Mouse (Mus musculus) lung, postnatal 4 days (tissue): Measurements from ENCODE around the gene Gpn3.
A peak's percentile ranks its signal among the peaks of the same experiment; 100 is the strongest.

Source experiments
- DNase-seq, 2 experiments: peaks; one replicate each; pipeline ENCODE4 v3.0.0; 2021

Gpn3 gene

GRCm38 (mm10) chr5:122371591-122372191 lies at the start of gene Gpn3:
Gene Gpn3 (plus strand): TSS chr5:122371876.
- DNase-seq: no peak

DNA sequence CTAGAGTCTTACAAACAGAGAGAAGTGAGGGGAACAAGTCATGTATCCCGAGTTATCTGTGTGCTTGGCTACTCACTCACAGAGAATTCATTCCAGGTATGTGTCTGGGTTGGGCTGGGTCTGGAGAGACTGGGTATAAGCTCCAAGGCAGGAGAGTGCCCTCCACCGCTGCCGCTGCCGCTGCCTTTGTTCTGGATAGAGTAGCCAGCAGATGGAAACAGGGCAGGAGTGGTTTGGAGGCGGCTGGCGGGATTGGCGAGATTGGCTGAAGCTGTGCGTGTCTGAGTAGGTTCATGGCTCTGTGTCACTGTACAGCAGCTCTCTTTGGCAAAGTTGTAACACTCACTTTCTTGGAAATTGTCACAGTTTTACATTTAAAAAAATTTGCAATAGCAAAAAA lies 48.2 kb upstream of the Gpn3 start:
- peak in 1 of 2 experiments; percentile 38 for DNase-seq

GRCm38 (mm10) chr5:122324608-122325431 lies 46.9 kb upstream of the Gpn3 start:
- peak; percentile 38 to 56 for DNase-seq

- DNase-seq: no peak
Observed at GRCm38 (mm10) chr5:122325477-122325876, 46.2 kb upstream of the Gpn3 start.

DNA sequence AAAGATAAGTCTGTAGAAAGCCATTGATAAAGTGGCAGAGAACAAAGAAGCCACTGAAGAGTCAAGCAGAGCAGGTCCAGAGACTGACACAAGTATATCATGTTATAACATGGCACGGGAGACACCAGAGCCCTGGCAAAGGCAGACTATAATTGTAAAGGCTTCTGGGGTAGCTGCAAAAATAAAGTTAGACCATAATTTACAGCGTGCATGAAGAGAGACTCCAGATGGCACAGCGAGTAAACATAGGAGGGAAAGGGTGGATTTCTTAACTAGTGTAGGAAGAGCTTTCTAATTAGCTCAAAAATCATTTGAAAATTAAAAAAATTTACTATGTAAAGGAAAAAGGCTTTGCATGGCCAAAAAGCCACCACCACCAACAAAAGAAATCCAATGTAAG lies 44.4 kb upstream of the Gpn3 start:
- DNase-seq: no peak

DNA sequence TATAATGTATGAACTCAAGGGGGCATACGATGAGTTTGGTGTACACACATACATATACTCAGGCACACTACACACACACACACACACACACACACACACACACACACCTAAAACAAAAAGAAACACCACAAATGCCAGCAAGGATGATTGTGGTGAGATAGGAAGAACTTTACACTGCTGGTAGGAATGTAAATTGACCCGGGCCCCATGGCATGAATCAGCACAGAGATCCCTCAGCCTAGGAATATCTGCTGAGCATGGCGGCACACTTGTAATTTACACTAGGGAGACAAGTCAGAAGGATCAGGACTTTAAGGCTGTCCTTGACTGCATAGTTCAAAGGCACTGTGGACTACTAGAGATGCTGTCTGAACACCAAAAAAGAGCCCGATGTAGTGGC lies 41.4 kb upstream of the Gpn3 start:
- no peak for DNase-seq

DNA sequence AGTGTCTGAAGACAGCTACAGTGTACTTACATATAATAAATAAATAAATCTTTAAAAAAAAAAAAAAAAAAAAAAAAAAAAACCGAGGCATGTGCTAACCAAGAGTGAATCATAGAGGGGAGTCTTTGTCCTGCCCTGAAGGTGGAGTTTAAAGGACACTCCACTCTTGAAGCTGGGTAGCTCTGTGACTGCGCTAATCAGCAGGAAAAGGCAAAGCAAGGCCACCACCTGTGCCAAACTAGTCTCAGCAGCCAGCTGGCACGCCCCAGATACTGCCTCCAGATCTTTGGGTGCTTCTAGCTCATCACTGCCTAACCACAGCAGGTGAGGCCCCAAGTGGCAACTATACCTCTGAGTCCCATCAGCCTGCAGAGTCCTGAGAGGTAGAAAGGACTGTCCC lies 37.0 kb upstream of the Gpn3 start:
- no peak for DNase-seq

GRCm38 (mm10) chr5:122336554-122337294 lies 35.0 kb upstream of the Gpn3 start:
- DNase-seq: no peak

DNA sequence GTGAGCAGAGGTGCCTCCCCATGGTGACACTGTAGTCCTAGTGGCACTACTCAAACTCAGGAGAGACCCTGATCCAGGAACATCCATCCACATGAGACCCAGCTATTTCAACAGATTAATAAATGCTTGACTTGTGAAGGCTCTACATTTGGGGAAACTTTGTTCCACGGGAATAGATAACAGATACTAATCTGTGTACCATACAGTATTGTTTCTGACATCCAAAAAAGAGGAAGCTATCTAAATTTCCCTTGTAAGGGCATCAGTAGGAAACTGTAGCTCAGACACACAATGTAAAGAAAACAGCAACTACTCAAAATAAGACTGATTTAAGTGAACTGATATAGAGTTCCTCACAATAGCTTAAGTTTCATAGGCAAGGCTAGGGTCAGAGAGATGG lies 28.8 kb upstream of the Gpn3 start:
- no peak for DNase-seq

DNA sequence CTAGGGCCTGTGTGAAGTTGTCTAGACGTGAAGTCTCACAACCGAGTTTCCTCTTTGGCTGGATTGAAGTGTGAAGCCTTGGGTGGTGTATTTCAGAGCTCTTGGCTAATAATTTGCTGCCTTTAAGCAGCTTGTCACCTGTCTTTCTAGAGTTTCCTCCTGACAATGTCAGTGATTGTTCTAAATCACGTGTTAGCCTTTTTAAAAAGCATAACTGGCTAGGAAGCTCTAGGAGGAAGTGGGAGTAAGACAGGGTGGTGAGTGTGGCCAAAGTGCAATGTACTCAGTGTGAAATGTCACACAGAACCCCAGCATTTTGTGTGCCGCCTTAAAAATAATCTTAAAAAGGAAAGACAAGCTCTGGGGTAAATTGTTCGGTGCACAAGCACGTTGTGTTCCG lies 27.9 kb upstream of the Gpn3 start:
- DNase-seq: no peak

GRCm38 (mm10) chr5:122344260-122344659 lies 27.4 kb upstream of the Gpn3 start:
- DNase-seq: peak; percentile 72 to 84

DNA sequence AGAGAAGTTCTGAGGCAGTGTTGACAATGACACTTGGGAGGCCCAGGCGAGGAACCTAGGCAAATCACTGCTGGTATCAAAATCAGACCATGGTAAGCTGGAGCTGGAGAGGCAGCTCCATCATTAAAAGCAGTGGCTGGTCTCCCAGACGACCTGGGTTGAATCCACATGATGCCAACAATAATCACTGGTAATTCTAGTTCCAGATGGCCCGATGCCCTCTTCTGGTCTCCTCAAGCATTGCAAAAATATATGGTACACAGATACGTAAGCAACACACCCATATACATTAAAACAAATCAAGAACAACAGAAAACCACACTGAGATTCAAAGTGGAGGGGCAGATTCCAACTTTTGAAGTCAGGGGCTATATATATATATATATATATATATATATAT lies 25.9 kb upstream of the Gpn3 start:
- DNase-seq: no peak

GRCm38 (mm10) chr5:122353807-122354491 lies 17.7 kb upstream of the Gpn3 start, which contains the start of the genes Rad9b and Vps29:
Gene Rad9b (minus strand): TSS chr5:122354233.
Gene Vps29 (plus strand): TSS chr5:122354369.
- peak; percentile 99 for DNase-seq

DNA sequence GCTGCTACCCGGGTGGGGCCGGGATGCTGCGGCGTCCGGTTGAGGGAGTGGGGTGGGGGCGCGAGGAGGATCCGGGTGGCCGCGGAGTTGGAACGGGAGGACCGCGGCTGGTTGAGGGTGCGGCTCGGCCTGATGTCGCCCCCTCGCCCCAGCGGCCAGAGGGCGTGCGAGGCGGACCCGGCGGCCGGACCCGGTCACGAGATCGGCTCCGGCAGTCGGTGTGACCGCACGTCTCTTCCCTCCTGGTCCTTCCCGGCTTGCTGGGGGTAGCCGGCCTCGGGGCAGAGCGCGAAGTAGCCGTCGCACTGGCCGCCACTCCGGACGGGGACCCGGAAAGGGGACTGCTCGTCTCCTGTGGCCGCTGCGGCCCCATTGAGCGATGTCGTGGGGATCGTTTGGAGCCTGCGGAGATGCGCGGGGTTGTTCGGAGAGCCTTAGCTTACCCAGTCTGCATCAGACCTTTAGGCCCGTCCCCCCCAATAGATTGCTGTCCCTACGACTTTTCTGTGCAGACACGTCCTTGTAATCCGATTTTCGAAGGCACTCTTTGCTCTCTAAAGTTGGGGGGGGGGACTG lies 17.1 kb upstream of the Gpn3 start:
- DNase-seq: no peak

GRCm38 (mm10) chr5:122372192-122372769 lies 605 bp downstream of the Gpn3 start, which contains the start of gene Fam216a:
Gene Fam216a (minus strand): TSS chr5:122372364.
- DNase-seq: peak; percentile 99

GRCm38 (mm10) chr5:122372878-122373277 lies 1.2 kb downstream of the Gpn3 start:
- peak in 1 of 2 experiments; percentile 8 for DNase-seq

DNA sequence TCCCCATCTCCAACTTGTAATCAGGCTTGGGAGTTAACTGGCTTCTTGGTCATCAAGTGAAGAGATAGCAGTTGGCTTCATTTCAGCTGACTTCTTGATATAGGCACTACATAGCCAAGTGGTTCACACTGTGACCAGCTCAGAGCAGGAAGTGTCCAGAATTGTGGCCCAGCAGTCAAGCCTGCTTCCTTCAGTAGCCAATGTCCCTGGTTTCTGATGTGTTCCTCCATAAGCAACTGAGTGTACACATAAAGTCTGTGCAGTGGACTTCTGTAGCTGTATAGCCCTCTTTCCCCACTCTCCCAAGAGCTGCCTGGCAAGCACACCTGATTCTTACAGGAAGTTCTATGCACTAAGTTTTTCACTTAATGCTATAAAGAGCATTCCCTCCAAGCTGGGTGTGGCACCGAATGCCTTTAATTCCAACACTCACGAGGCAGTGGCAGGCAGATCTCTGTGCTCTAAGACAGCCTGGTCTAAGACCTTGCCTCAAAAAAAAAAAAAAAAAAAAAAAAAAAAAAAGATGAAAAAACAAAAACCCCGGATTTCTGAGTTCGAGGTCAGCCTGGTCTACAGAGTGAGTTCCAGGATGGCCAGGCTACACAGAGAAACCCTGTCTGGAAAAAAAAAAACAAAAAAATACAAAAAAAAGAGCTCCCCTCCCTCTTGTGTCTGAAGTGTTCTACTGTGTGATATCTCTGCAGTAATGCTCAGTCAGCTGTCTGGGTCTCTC lies 5.6 kb downstream of the Gpn3 start:
- no peak for DNase-seq

- no peak for DNase-seq
Observed at GRCm38 (mm10) chr5:122378171-122378570, 6.5 kb downstream of the Gpn3 start.

DNA sequence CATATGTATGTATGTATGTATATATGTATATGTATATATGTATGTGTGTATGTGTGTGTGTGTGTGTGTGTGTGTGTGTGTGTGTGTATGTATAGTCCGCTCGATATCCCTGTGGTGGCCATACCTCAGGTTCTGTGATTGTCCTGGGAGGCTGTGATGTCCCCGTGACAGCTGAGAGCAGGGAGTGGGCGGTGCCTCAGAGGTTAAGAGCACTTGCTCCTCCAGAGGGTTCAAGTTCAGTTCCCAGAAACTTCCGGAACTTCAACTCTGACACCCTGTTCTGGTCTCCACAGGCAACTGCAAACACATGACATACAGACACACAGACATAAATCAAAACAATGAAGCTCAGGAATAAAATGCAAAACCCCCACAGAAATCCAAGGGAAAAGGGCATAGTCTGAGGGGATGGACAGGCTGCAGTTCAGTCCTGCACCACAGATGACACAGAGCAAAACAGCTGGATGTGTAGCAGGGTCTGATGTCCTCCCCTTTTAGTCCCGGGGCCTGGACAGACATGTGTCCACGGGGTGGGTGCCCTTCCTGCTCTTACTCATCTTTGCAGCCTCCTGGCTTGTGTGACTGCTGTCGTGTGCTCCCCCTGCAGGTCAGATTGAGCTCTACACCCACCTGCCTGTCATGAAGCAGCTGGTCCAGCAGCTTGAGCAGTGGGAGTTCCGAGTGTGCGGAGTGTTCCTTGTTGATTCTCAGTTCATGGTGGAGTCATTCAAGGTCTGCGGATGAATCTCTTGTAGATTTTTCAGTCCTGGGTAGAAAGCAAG lies 7.9 kb downstream of the Gpn3 start:
- DNase-seq: peak; percentile 69 to 80

- peak in 1 of 2 experiments; percentile 22 for DNase-seq
Observed at GRCm38 (mm10) chr5:122390006-122390405, 18.3 kb downstream of the Gpn3 start.

DNA sequence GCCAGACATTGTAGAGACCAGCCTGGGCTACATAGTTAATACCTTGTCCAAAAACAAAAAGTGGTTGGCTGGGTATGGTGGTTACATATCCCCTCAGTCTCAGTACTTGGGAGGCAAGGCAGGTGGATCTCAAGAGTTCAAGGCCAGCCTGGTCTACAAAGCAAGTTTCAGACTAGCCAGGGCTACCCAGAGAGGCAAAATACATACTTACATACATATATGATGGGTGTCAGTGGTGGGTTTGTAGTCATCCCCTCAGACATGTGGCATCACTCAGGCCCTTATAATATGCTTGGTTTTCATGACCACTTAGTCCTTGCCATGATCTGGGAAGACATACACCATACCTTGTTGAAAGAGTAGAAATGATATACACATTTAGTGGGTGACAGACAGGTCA lies 19.0 kb downstream of the Gpn3 start:
- DNase-seq: peak in 1 of 2 experiments; percentile 4
